Mouse (Mus musculus): ENCODE results near the gene Ubac2. TPM values are rescaled to one million over a fixed set of nuclear protein-coding genes. Genes with fewer than 3 reads are reported as not detected.

Ubac2 gene
- polyA plus RNA-seq, 1 experiment from 2014 or later: 47.0 TPM

DNA sequence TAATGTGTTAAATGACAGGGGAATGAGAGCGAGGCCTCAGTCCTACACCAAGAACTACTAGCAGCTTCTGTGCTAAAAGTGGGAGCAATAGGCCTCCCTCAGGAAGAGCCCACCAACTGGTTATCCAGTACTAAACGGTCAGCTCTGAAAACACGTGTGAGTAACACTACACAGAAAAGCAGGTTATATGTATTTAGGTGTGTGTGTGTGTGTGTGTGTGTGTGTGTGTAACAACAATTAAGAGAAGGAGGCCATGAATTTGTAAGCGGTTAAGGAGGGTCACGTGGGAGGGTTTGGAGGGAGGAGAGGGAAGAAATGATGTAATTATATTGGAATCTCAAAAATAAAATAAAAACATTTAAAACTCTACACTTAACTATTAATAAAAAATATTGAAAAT lies 36.7 kb downstream of the Ubac2 start:
- Histone ChIP-seq H3K27ac (replicated peaks) (no peak overlapping the region), H3K4me2 (no peak overlapping the region), H3K4me3 (replicated peaks) (no peak overlapping the region), H3K4me1 (no peaks in the 10 kb centered on the region), H3K9ac (replicated peaks) (no peak overlapping the region), H3K36me3 (peaks cover 30% of the 10 kb centered on the region), H3K9me3 (replicated peaks) (no peaks in the 10 kb centered on the region), H3K27me3 (replicated peaks) (no peaks in the 10 kb centered on the region)
- ATAC-seq (ENCODE audit: low FRiP score): no peak
- 89% methylated on average over 5 of the region's 5 CpGs for WGBS

DNA sequence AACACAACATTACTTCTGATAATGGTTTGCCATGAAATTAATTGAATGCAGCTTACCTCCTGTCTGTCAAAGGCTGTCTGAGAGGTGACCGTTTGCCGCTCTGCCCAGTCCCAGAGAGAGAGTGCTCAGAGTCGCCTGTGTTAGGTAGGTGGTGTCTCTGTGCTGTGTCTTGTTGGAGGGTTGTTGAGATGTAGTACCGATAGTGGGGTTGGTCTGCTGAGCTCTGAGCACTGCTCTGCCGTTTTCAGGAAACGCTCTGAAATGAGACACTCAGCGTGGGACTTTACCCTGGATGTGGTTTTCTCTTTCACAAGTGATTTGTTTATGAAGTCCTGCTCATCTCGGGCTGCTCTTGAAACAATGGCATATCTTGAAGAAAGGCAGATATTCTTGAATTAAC lies 37.2 kb downstream of the Ubac2 start, which contains the start of gene Gpr18:
Gene Gpr18, minus strand, starts transcription at position 161 of the 400 bp plus-strand sequence.
- Histone ChIP-seq H3K9me3 (replicated peaks) (no peaks in the 10 kb centered on the region), H3K4me2 (no peak within 1 kb of the TSS), H3K27ac (replicated peaks) (no peak within 1 kb of the TSS), H3K9ac (replicated peaks) (no peak within 1 kb of the TSS), H3K4me1 (no peaks in the 10 kb centered on the region), H3K36me3 (peaks cover 30% of the 10 kb centered on the region), H3K27me3 (replicated peaks) (no peaks in the 10 kb centered on the region), H3K4me3 (replicated peaks) (no peak within 1 kb of the TSS)
- ATAC-seq (ENCODE audit: low FRiP score): no peak
- 90% methylated on average over 8 of the region's 8 CpGs for WGBS

DNA sequence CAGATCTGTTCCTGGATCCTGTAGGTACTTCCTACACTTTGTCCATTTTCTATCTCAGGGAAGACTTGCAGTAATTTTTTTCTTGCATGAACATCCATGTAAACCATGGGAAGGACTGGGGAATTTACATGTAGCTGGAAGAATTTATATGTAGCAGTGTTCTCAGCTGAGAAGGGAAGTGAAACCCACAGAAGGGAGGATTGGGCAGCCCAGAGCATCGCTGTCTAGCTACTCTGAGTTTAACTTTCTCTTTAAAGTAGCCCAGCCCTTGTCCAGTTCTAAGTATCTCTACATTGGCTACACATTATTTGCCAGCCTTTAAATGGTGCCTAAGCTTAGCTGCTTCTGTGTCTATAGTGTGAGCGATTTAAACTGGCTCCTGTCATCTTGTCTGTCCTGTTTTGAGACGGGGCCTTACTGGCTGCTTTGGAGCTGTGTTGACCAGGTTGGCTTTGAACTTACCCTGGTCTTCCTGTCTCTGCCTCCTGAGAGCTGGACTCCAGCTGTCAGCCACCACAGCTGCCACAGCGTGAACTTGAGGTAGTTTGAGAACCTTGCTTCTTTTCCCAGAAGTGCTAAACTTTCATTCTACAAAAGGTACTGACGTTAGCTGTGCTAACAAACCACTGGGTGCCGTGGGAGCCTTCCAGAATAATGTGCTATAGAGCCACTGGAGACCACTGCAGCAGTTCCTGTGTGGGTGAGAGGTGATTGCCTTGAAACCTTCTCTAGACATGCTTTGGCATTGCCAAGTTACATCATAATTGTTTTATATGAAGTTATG lies 38.1 kb downstream of the Ubac2 start:
- H3K4me3 ChIP-seq (replicated peaks): no peak overlapping the region
- no peaks in the 10 kb centered on the region for H3K27me3 ChIP-seq (replicated peaks)
- H3K4me1 ChIP-seq: no peaks in the 10 kb centered on the region
- ATAC-seq (ENCODE audit: low FRiP score): no peak
- no peak overlapping the region for H3K27ac ChIP-seq (replicated peaks)
- no peak overlapping the region for H3K4me2 ChIP-seq
- 90% methylated on average over 6 of the region's 6 CpGs for WGBS
- no peaks in the 10 kb centered on the region for H3K9me3 ChIP-seq (replicated peaks)
- H3K9ac ChIP-seq (replicated peaks): no peak overlapping the region
- H3K36me3 ChIP-seq: peaks cover 29% of the 10 kb centered on the region

DNA sequence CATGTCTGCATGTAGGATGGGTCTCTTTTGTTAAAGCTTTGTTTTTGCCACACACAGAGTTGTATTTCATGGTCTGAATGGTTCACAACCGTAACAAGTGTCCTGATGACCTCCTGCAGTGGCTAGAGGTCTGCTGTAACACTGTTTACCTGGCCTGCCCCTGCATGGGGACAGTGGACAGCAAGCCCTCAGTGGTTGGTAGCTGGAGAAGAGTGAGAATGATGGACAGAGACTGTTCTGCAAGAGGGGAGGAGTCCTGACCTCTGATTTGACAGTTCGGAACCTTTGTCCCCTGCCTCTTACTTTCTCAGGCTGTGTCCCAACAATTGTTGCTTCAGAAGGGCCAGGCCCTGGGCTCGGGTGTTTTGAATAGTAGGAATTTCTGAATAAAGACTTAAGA lies 39.8 kb downstream of the Ubac2 start:
- ATAC-seq (ENCODE audit: low FRiP score): no peak
- Histone ChIP-seq H3K27ac (replicated peaks) (no peak overlapping the region), H3K9me3 (replicated peaks) (no peaks in the 10 kb centered on the region), H3K9ac (replicated peaks) (no peak overlapping the region), H3K4me3 (replicated peaks) (no peak overlapping the region), H3K4me1 (no peaks in the 10 kb centered on the region), H3K27me3 (replicated peaks) (no peaks in the 10 kb centered on the region), H3K4me2 (no peak overlapping the region), H3K36me3 (peaks cover 17% of the 10 kb centered on the region)
- WGBS: 75% methylated on average over 3 of the region's 3 CpGs

DNA sequence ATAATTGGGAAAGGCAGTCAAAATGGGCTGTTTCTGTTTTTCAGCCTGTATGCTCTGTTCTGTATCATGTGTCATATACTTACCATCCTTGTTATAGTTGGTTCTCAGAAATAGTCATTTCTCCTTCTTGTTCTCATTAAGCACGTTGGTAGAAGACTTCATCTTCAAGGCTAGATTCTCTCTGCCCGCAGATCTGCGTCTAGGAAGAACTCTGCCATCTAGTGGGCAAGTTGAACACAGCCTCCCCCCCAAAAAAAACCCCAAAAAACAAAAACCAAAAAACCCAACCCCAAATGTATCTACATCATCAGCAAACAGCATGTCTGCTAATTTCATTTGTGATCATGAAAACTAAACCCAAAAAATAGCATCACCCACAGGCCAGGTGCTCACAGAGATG lies 41.3 kb downstream of the Ubac2 start:
- H3K4me1 ChIP-seq: no peaks in the 10 kb centered on the region
- H3K27me3 ChIP-seq (replicated peaks): no peaks in the 10 kb centered on the region
- no peak overlapping the region for H3K27ac ChIP-seq (replicated peaks)
- 46% methylated on average over 3 of the region's 3 CpGs for WGBS
- H3K4me3 ChIP-seq (replicated peaks): no peak overlapping the region
- no peak overlapping the region for H3K4me2 ChIP-seq
- H3K9me3 ChIP-seq (replicated peaks): no peaks in the 10 kb centered on the region
- H3K9ac ChIP-seq (replicated peaks): no peak overlapping the region
- H3K36me3 ChIP-seq: peaks cover 17% of the 10 kb centered on the region
- ATAC-seq (ENCODE audit: low FRiP score): no peak

DNA sequence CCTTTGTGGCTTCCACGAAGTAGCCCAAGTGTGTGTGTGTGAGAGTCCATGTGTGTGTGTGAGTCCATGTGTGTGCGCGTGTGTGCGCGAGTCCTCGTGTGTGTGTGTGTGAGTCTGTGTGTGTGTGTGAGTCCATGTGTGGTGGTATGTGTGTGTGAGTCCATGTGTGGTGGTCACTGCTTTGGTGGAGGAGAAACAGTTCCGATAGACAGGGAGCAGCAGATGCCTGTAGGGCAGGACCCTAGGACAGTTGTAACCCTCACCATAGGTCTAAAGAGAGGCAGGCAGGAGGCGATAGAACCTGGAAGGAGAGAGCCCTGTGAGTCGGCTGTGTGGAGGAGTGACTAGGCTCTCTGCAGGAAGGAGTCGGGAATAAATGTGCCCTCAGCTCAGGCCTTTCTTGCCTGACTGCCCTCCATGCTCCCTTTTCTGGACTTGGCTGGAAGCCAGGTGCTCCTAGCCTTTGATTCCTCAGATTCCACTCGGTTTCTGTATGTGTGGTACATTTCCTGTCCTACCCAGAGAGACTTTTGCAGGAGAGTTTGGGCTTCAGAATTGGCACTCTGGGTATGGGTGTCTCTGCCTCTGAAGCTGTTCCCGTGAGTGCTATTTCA lies 42.2 kb downstream of the Ubac2 start:
- peaks cover 17% of the 10 kb centered on the region for H3K36me3 ChIP-seq
- no peak for ATAC-seq (ENCODE audit: low FRiP score)

DNA sequence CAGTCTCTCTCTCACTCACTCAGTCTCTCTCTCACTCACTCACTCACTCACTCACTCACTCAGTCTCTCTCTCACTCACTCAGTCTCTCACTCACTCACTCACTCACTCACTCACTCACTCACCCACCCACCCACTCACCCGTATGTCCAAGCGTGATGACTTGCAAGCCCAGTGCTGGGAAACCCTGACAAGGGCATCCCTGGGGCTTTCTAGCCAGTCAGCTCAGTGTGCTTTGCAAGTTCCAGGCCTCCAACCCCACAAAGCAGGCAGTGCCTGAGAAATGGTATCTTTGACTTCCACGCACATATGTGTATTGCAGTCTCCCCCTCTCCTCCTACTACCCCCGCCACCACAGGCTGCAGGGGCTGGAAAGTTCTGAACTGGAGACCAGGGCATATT lies 43.6 kb downstream of the Ubac2 start:
- H3K27ac ChIP-seq (replicated peaks): no peak overlapping the region
- peaks cover 4% of the 10 kb centered on the region; the same call in 1 of the 2 replicates for H3K36me3 ChIP-seq
- H3K9ac ChIP-seq (replicated peaks): no peak overlapping the region
- no peak overlapping the region for H3K4me2 ChIP-seq
- H3K4me1 ChIP-seq: no peaks in the 10 kb centered on the region
- H3K9me3 ChIP-seq (replicated peaks): no peaks in the 10 kb centered on the region
- WGBS: 91% methylated on average over 4 of the region's 4 CpGs
- no peak overlapping the region for H3K4me3 ChIP-seq (replicated peaks)
- ATAC-seq (ENCODE audit: low FRiP score): no peak
- no peaks in the 10 kb centered on the region for H3K27me3 ChIP-seq (replicated peaks)

More for the DNA sequence above, 42.2 kb downstream of the Ubac2 start:
- H3K4me1 ChIP-seq: no peaks in the 10 kb centered on the region
- no peak overlapping the region for H3K4me3 ChIP-seq (replicated peaks)
- no peak overlapping the region for H3K27ac ChIP-seq (replicated peaks)
- no peak overlapping the region for H3K9ac ChIP-seq (replicated peaks)
- H3K4me2 ChIP-seq: no peak overlapping the region
- 83% methylated on average over 12 of the region's 12 CpGs for WGBS
- H3K27me3 ChIP-seq (replicated peaks): no peaks in the 10 kb centered on the region
- H3K9me3 ChIP-seq (replicated peaks): no peaks in the 10 kb centered on the region

DNA sequence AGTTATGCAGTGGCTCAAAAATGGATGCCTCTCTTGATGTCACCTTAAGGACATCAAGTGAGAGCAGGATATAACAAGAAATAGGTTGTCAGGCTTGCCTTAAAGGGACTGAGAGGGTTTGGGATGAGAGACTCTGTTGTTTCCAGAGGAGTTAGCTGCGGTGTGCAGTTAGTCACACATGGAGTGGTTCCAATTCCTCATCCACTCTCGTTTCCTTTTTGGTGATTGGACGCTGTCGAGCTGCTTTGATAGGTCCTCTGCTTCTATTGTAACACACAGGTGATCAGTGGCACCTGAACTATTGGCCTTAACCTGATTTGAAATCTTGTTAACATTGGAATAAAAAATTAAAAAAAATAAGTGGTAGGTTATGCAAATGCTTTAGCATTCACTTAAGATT lies 44.3 kb downstream of the Ubac2 start:
- Histone ChIP-seq H3K4me2 (no peak overlapping the region), H3K9me3 (replicated peaks) (no peaks in the 10 kb centered on the region), H3K9ac (replicated peaks) (no peak overlapping the region), H3K27ac (replicated peaks) (no peak overlapping the region), H3K36me3 (no peaks in the 10 kb centered on the region), H3K4me1 (no peaks in the 10 kb centered on the region), H3K27me3 (replicated peaks) (no peaks in the 10 kb centered on the region), H3K4me3 (replicated peaks) (no peak overlapping the region)
- WGBS: 79% methylated on average over 4 of the region's 4 CpGs
- no peak for ATAC-seq (ENCODE audit: low FRiP score)

DNA sequence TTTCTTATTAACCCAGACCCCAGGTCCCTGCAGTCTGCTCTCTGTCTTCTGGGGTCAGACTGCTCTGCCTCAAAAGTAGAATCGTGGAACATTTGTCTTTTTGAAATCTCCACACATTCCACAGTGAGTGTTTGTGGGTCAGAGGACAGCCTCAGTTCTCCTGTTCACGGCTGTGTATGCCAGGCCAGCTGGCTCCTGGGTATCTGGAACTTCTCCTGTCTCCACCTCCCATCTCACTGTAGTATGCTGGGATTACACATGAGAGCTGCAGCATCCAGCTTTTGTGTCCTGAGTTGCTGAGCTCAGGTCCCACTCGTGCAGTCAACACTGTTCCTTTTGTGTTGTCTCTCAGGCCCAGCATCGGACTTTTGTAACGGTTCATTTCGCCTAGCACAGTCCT lies 46.5 kb downstream of the Ubac2 start:
- no peak overlapping the region for H3K27ac ChIP-seq (replicated peaks)
- no peaks in the 10 kb centered on the region for H3K9me3 ChIP-seq (replicated peaks)
- no peak overlapping the region for H3K9ac ChIP-seq (replicated peaks)
- no peak overlapping the region for H3K4me2 ChIP-seq
- no peaks in the 10 kb centered on the region for H3K27me3 ChIP-seq (replicated peaks)
- H3K36me3 ChIP-seq: no peaks in the 10 kb centered on the region
- no peak overlapping the region for H3K4me3 ChIP-seq (replicated peaks)
- 86% methylated on average over 6 of the region's 6 CpGs for WGBS
- H3K4me1 ChIP-seq: no peaks in the 10 kb centered on the region
- no peak for ATAC-seq (ENCODE audit: low FRiP score)

DNA sequence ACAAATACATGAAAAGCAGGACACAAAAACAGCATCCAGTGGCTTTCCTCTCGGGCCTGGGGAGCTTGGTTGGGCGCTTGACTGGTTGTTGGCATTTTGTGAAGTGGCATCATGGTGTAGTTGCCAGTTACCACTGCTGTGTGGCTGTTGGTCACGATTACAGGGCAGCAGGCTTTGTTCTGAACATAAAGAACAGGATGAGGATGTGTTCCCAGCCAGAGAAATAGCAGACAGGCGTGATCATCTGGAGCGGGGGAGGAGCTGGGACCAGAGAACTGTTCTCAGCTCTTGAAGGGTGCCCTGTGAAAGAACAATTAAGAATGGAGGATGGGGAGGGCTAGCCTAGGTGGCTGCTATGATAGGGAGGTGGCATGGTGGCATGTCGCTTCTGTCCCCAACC lies 48.5 kb downstream of the Ubac2 start:
- Histone ChIP-seq H3K4me2 (no peak overlapping the region), H3K36me3 (no peaks in the 10 kb centered on the region), H3K9ac (replicated peaks) (no peak overlapping the region), H3K9me3 (replicated peaks) (no peaks in the 10 kb centered on the region), H3K27ac (replicated peaks) (no peak overlapping the region), H3K4me1 (peaks cover 4% of the 10 kb centered on the region; the same call in 1 of the 2 replicates), H3K27me3 (replicated peaks) (no peaks in the 10 kb centered on the region), H3K4me3 (replicated peaks) (no peak overlapping the region)
- no peak for ATAC-seq (ENCODE audit: low FRiP score)
- 84% methylated on average over 6 of the region's 6 CpGs for WGBS

DNA sequence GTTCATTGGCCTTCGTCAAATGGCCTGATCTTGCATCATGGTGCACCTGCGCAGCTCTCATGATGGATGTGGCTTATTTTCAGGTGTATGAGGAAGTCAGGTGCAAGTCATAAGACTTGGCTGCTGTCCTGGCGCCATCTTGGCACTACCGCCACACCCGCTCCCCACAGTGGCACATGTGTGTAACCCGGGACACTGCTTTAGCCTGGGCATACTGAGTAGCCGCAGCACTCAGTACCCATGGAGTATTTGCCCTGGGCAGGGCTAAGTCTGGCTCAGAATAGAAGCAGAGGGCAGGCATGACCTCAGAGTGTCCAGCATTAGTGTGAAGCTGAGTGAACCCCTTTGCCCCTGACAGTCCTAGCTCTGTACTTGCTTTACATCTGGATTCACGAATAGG lies 49.0 kb downstream of the Ubac2 start:
- ATAC-seq (ENCODE audit: low FRiP score): no peak
- Histone ChIP-seq H3K27me3 (replicated peaks) (no peaks in the 10 kb centered on the region), H3K9ac (replicated peaks) (no peak overlapping the region), H3K36me3 (no peaks in the 10 kb centered on the region), H3K4me1 (peaks cover 6% of the 10 kb centered on the region; the same call in 1 of the 2 replicates), H3K4me2 (no peak overlapping the region), H3K4me3 (replicated peaks) (no peak overlapping the region), H3K27ac (replicated peaks) (no peak overlapping the region), H3K9me3 (replicated peaks) (no peaks in the 10 kb centered on the region)
- WGBS: 96% methylated on average over 8 of the region's 8 CpGs
